Mouse (Mus musculus): ENCODE data around the gene Fbxo17. TPM values are rescaled to one million over a fixed set of nuclear protein-coding genes. Genes with fewer than 3 reads are reported as not detected.
"Not testable (repeated sequence)": the region's sequence is repeated elsewhere in the genome, so short reads cannot be mapped to it uniquely, and the experiment has no call there.

The Fbxo17 gene
- total RNA-seq, 2 experiments from 2014 or later = 1.9 to 2.2 TPM

DNA sequence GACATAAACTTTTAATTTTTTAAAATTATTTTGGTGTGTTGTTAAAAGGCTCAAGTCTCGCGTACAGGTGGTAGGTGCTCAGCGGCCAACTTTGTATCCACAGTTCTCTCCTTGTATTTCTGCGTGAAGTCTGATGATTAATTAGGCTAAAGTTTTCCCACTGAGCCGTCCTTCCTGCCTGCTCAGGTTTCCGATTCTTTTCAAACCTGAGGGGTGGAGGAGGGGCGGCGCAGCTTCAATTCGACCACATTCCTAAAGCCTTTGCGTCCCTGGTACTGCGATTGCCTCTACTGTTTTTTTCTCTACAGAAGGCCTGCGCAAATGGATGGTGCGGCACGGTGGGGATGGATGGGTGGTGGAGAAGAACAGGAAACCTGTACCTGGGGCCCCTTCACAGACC lies 22.2 kb upstream of the Fbxo17 start:
- no peak for TF ChIP-seq CTCF (IDR thresholded peaks at IDR 0.05)
- DNase-seq (ENCODE audit: extremely low spot score in 1 of 2, low spot score in 2 of 2) = no peak
- intact Hi-C loops (cut with DNase I) = no loop called here
- no peak overlapping the region; the same call in 1 of the 2 replicates for H3K27ac ChIP-seq
- H3K4me3 ChIP-seq = peak overlapping the region; percentile 78; the same call in 1 of the 2 replicates

DNA sequence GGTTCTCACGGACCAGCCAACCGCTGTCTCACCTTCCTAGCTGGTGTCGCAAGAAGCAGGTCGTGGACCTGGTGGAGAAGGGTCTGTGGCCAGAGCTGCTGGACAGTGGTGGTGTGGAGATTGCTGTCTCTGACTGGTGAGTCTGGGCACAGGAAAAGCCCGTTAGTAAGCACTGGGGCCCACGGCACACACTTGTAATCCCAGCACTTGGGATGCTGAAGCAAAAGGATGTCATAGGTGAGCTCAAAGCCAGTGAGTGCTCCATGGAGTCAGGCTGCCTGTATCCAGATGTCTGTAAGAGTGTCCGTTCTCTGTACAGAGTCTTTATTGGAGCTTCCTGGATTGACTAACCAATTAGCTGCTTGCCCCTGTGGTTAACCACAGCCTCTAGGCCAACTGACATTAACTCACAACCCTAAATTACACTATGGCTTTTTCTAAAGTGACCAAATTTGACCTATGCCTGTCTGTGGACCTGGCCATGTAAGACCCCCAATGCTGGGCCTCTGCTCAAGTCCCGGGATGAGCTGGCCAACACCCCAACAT lies 21.6 kb upstream of the Fbxo17 start:
- intact Hi-C loops (cut with DNase I) = no loop called here
- Histone ChIP-seq H3K27ac (no peak overlapping the region), H3K4me3 (no peak overlapping the region)
- TF ChIP-seq CTCF (IDR thresholded peaks at IDR 0.05) = no peak
- no peak for DNase-seq (ENCODE audit: extremely low spot score in 1 of 2, low spot score in 2 of 2)

DNA sequence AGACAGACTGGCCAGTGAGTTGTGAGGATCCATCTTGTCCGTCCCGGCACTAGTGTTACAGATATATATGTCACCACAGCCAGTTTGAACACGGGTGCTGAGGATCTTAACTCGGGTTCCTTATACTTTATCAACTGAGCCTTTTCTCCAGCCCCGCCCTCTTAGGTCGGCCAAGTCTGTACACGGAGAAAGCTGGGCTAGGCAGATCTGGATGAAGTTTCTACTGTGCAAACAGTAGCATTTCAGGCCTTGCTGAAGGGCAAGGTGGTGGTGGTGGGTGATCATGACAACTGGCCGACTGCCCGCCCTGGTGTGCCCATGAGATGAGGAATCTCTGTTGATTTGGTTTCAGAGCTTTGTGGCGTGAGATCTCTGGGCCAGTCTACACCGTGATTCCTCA lies 19.3 kb upstream of the Fbxo17 start:
- intact Hi-C loops (cut with DNase I) = no loop called here
- Histone ChIP-seq H3K4me3 (no peak overlapping the region), H3K27ac (no peak overlapping the region)
- DNase-seq (ENCODE audit: extremely low spot score in 1 of 2, low spot score in 2 of 2) = no peak
- no peak for TF ChIP-seq CTCF (IDR thresholded peaks at IDR 0.05)

DNA sequence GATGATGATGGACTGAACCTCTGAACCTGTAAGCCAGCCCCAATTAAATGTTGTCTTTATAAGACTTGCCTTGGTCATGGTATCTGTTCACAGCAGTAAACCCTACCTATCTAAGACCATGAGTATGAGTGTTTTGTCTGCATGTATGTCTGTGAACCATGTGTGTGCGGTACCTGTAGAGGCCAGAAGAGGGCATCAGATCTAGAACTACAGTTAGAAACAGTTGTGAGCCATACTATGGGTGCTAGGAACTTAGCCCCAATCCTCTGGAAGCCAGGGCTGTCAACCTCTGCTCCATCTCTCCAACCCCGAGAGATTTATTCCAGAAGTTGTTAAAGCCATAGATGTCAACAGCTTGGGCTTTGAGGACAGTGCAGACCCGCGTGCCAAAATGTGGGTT lies 16.3 kb upstream of the Fbxo17 start:
- TF ChIP-seq CTCF (IDR thresholded peaks at IDR 0.05) = no peak; the same call in 1 of the 2 replicates
- no peak overlapping the region for H3K4me3 ChIP-seq
- intact Hi-C loops (cut with DNase I) = no loop called here
- no peak overlapping the region for H3K27ac ChIP-seq
- no peak for DNase-seq (ENCODE audit: extremely low spot score in 1 of 2, low spot score in 2 of 2)

DNA sequence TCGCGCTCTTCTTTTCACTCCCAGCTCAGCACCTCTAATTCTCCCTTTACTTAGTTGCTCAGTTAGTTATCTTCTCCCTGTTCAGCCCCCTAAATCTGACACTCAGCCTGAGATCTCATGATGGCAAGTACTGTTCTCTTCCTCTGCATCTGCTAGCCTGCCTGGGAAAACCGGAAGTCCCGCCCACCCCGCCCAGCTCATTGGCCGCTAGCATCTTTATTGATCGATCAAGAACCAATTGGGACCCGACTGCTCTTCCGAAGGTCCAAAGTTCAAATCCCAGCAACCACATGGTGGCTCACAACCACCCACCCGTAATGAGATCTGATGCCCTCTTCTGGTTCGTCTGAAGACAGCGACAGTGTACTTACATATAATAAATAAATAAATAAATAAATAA lies 15.3 kb upstream of the Fbxo17 start:
- intact Hi-C loops (cut with DNase I); DNase-seq (ENCODE audit: extremely low spot score in 1 of 2, low spot score in 2 of 2); H3K4me3 ChIP-seq; H3K27ac ChIP-seq: not testable (repeated sequence)

DNA sequence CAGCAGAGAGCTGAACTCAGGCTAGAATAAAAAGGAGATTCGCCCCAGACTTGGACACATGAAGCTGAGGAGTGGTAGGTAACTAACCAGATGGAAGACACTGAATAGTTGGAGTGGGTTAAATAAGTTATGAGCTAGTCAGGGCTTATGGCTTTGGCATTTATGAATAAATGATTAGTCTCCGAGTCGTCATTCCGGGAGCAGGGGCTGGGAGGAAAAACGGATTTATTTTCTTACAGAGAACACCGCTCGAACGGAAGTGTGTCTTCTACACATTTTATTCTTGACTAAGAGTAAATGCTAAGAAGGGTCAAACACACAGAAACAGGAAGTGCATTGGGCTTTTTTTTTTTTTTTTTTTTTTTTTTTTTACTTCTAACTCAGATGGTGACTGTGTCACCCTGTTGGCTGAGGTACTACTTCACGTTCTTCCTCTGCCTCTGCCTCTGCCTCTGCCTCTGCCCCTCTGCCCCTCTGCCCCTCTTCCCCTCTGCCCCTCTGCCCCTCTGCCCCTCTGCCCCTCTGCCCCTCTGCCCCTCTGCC lies 13.9 kb upstream of the Fbxo17 start:
- no peak overlapping the region for H3K4me3 ChIP-seq
- no peak overlapping the region for H3K27ac ChIP-seq
- no peak for TF ChIP-seq CTCF (IDR thresholded peaks at IDR 0.05)
- no peak for DNase-seq (ENCODE audit: extremely low spot score in 1 of 2, low spot score in 2 of 2)
- intact Hi-C loops (cut with DNase I) = no loop called here

DNA sequence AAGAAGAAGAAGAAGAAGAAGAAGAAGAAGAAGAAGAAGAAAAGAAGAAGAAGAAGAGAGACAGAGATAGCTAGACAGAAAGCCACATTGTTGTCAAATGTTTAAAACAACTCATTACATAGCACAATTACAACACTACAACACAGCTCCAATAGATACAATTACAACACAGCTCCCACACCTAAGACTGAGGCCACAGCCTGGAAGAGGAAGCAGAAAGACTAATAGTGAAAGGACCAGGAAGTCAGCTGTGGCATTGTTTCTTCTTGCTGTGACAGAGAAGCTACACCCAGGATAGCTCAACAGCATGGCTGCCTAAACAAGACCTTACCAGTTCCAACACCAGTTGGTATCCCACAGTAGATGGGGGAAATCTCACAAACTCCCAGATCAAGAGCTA lies 7.2 kb upstream of the Fbxo17 start:
- DNase-seq (ENCODE audit: extremely low spot score in 1 of 2, low spot score in 2 of 2) = no peak
- Histone ChIP-seq H3K4me3 (no peak overlapping the region), H3K27ac (no peak overlapping the region)
- TF ChIP-seq CTCF (IDR thresholded peaks at IDR 0.05) = no peak
- intact Hi-C loops (cut with DNase I) = no loop called here

DNA sequence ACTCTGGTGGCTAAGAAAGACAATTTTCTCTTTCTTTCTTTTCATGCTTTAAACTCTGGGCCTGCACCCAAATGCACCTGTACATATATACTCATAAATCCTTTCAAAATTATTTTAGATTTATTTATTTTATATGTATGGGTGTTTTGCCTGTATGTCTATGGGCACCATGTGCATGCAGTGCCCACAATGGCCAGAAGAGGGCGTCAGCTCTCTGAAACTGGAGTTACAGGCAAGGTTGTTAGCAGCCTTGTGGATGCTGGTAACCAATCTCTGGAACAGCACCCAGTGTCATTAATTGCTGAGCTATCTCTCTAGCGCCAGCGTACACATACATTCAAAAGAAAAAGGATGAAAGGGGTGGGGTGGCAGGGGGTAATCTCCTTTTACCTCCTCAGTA lies 5.6 kb upstream of the Fbxo17 start:
- no peak for DNase-seq (ENCODE audit: extremely low spot score in 1 of 2, low spot score in 2 of 2)
- intact Hi-C loops (cut with DNase I) = no loop called here
- Histone ChIP-seq H3K4me3 (no peak overlapping the region), H3K27ac (no peak overlapping the region)
- peak; percentile 17 for TF ChIP-seq CTCF (IDR thresholded peaks at IDR 0.05)

DNA sequence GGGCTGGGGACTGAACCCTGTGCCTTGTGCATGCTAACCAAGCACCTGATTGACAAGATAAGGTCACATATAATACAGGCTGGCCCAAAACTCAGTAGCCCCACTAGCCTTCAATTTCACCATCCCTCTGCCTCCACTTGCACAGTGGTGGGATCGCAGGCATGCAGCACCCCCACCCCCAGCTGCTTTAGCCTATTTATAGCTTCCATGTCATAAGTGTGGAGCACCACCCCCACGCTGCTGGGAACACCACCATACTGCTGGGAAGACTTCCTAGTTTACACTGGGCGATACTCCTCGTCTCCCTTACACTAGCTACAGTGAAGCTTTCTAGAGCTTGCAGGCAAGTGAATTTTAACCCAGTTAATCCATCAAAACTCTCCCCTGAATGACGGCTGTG lies 1.9 kb upstream of the Fbxo17 start:
- Histone ChIP-seq H3K27ac (no peak overlapping the region), H3K4me3 (no peak overlapping the region)
- peak in 1 of 2 experiments; percentile 41 for DNase-seq (ENCODE audit: extremely low spot score in 1 of 2, low spot score in 2 of 2)
- TF ChIP-seq CTCF (IDR thresholded peaks at IDR 0.05) = no peak
- intact Hi-C loops (cut with DNase I) = no loop called here

DNA sequence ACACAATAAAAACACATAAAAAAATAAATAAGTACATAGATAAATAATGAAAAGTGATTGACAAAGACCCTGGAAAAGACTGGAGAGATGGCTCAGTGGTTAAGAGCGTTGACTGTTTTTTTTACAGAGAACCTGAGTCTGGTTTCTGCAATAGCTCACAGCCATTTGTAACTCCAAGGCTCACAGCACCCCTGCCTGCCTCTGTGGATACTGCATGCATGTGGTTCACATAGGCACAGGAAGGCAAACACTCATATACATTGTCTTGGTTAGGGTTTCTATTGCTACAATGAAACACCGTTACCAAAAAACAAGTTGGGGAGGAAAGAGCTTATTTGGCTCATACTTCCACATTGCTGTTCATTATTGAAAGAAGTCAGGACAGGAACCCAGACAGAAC lies 1.0 kb upstream of the Fbxo17 start:
- DNase-seq (ENCODE audit: extremely low spot score in 1 of 2, low spot score in 2 of 2) = no peak
- intact Hi-C loops (cut with DNase I) = no loop called here

DNA sequence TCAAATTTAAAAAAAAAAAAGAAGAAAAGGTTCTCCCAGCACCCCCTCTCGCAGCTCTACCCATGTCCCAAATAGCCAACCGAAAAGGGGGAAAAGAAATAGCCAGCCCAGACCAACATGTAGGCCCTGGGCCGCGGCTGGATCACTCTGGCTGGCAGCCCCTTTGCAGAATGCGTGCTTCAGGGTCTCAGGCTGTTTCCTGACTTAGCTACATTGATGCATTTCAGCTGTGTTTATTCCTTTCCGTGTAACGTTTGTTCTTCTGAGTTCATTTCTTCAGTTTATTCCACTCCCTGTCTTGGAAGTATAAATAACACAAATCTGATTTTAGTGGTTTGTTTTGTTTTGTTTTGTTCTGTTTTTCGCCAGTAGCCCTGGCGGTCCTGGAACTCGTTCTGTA lies 1.1 kb downstream of the Fbxo17 start:
- DNase-seq (ENCODE audit: extremely low spot score in 1 of 2, low spot score in 2 of 2) = no peak
- Histone ChIP-seq H3K27ac (no peak overlapping the region), H3K4me3 (no peak overlapping the region)
- no peak for TF ChIP-seq CTCF (IDR thresholded peaks at IDR 0.05)
- intact Hi-C loops (cut with DNase I) = no loop called here

More for the DNA sequence above, 1.0 kb upstream of the Fbxo17 start:
- peak; percentile 10 for TF ChIP-seq CTCF (IDR thresholded peaks at IDR 0.05)
- no peak overlapping the region for H3K4me3 ChIP-seq
- no peak overlapping the region for H3K27ac ChIP-seq

DNA sequence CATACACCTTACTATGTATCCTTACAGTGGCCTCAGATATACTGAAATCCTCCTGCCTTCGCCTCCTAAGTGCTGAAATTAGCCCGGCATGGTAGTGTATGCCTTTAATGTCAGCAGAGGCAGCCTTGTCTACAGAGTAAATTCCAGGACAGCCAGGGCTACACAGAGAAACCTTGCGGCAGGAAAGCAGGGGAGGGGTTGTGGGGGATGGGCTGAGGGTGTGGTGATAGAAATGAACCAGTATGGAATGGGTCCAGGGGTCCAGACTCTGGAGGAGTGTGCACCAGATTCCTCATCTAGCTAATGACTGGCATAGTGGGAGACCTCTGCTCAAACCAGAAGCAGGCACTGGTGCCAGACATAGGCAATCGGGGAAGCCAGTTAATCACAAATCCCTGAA lies 2.6 kb downstream of the Fbxo17 start:
- Histone ChIP-seq H3K4me3 (no peak overlapping the region), H3K27ac (no peak overlapping the region)
- no peak for TF ChIP-seq CTCF (IDR thresholded peaks at IDR 0.05)
- intact Hi-C loops (cut with DNase I) = no loop called here
- no peak for DNase-seq (ENCODE audit: extremely low spot score in 1 of 2, low spot score in 2 of 2)

DNA sequence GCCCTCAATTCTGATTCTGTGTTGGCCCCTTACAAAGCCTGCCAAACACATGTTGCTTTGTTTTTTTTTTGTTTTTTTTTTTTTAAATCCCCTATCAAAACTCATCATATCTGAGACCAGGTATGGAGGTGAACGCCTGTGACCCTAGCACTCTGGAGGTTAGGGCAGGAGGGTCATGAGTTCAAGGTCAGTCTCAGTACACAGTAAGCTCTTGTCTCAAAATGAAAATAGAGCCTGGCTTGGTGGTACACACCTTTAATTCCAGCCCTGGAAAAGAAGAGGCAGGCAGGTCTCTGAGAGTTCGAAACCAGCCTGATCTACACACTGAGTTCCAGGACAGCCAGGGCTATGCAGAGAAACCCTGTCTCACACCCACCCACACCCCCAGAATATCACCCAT lies 3.0 kb downstream of the Fbxo17 start:
- no peak overlapping the region for H3K27ac ChIP-seq
- intact Hi-C loops (cut with DNase I) = no loop called here
- no peak for TF ChIP-seq CTCF (IDR thresholded peaks at IDR 0.05)
- H3K4me3 ChIP-seq = no peak overlapping the region
- no peak for DNase-seq (ENCODE audit: extremely low spot score in 1 of 2, low spot score in 2 of 2)

Measured in left cerebral cortex, adult 2 months (tissue).